Mouse (Mus musculus) adrenal gland, postnatal 0 days (tissue): ENCODE results near the gene Esf1. TPM values are rescaled to one million over a fixed set of nuclear protein-coding genes. Genes with fewer than 3 reads are reported as not detected.

ENCODE experiments used
- polyA plus RNA-seq: library from polyadenylated mRNA; unstranded; fragments of >200 nt; fragmentation: Nextera tagmentation; extraction: Ambion mirVana; gene quantifications from 2 replicates; pipeline ENCODE4 v1.2.1, GENCODE M21; 2015

The Esf1 gene
- 19.6 and 25.7 TPM in 2 replicates for polyA plus RNA-seq

DNA sequence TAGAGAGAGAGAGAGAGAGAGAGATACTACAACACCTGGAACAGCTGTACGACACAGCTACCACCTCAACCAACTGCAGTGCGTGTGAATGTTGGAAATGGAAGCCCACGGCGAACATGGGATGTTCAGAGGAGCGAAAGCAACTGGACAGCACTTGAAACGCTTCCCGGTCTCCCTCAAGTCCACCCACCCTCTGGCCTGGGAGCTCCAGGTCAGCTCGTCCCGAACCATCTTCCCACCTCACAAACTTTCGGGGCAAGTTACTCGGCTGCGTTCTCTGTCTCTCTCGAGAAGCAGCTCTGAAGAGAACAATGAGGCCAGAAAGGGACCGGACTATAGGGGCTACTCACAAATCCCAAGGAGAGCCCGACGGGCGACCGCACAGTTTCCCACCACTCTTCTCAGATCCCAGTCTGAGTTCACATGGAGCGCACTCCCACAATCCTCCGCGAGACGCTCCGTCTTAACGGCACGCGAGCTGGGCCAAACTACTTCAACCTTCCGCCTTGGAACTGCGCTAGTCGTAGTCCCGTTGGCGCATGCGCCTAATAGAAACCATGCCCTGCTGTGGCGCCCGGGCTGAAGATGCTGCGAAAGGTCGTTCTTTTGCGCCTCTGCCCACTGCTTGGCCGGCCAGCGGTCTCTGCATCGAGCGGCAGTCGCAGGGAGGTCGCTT is at the start of gene Esf1, which contains the start of gene Ndufaf5:
Gene Esf1 (minus strand): TSS at position 438 of the 676 bp plus-strand sequence.
Gene Ndufaf5 (plus strand): TSS at position 523 of the 676 bp plus-strand sequence.

GRCm38 (mm10) chr2:140151743-140152142 is 18.6 kb downstream of the Esf1 start, which contains the start of gene Gm17374:
Gene Gm17374, plus strand, starts transcription at chr2:140152043.

Other genes starting within 250 kb of the Esf1 start
- 14.6 and 21.1 TPM in 2 replicates for gene Tasp1, start 103.8 kb downstream of the Esf1 start, polyA plus RNA-seq
- not detected in 2 replicates for gene Gm17374, start 18.5 kb downstream of the Esf1 start, polyA plus RNA-seq
- gene Ndufaf5, start 85 bp upstream of the Esf1 start, polyA plus RNA-seq, result 16.3 and 19.3 TPM in 2 replicates
- gene Sel1l2, start 219.1 kb upstream of the Esf1 start, polyA plus RNA-seq, result not detected in 2 replicates
- gene Macrod2, start 224.7 kb upstream of the Esf1 start, polyA plus RNA-seq, result 24.2 and 26.5 TPM in 2 replicates